Mouse (Mus musculus) hindbrain, embryonic 11.5 days (tissue): Measurements from ENCODE around the gene Dcp1b. TPM values are rescaled to one million over a fixed set of nuclear protein-coding genes. Genes with fewer than 3 reads are reported as not detected.

Experiments used
- ATAC-seq: fragments of 200-750 bp; cut with Nextera tagmentation; 2 replicates; pipeline ENCODE4 v1.8.0; 2017; ENCODE audit warnings: mild to moderate bottlenecking, moderate TSS enrichment, moderate library complexity; ENCODE audit not compliant: low FRiP score
- DNase-seq: peaks from one replicate; pipeline ENCODE4 v3.0.0-alpha.2; 2015; ENCODE audit warnings: low spot score
- H3K27ac ChIP-seq: fragments of 300-500 bp; sonication (generic); 2 replicates; pipeline ENCODE4 v1.5.1; 2014; ENCODE audit warnings: mild to moderate bottlenecking, low read depth, low read length
- H3K27me3 ChIP-seq: fragments of 300-500 bp; sonication (generic); 2 replicates; pipeline ENCODE4 v1.6.1; 2014; ENCODE audit warnings: mild to moderate bottlenecking, low read length, moderate library complexity, mixed read lengths; ENCODE audit not compliant: control insufficient read depth, insufficient read depth
- H3K36me3 ChIP-seq: fragments of 300-500 bp; sonication (generic); 2 replicates; pipeline ENCODE4 v1.6.1; 2014; ENCODE audit warnings: mild to moderate bottlenecking, low read length, moderate library complexity, mixed read lengths; ENCODE audit not compliant: control insufficient read depth, insufficient read depth
- H3K4me1 ChIP-seq: fragments of 300-500 bp; sonication (generic); replicated peaks from 2 replicates; pipeline ENCODE4 v1.6.1; 2014; ENCODE audit warnings: low read length, mixed read lengths; ENCODE audit not compliant: control insufficient read depth, insufficient read depth
- H3K4me2 ChIP-seq: fragments of 300-500 bp; sonication (generic); replicated peaks from 2 replicates; pipeline ENCODE4 v1.6.1; 2014; ENCODE audit warnings: mild to moderate bottlenecking, low read depth, low read length
- H3K4me3 ChIP-seq: fragments of 300-500 bp; sonication (generic); 2 replicates; pipeline ENCODE4 v1.5.1; 2014; ENCODE audit warnings: low read depth, low read length
- H3K9ac ChIP-seq: fragments of 300-500 bp; sonication (generic); 2 replicates; pipeline ENCODE4 v1.6.1; 2014; ENCODE audit warnings: low read depth, low read length
- H3K9me3 ChIP-seq: fragments of 300-500 bp; sonication (generic); 2 replicates; pipeline ENCODE4 v1.6.1; 2016; ENCODE audit warnings: low read length; ENCODE audit not compliant: control insufficient read depth
- WGBS: fragments of 180-500 bp; shearing (Covaris S2); extraction: QIAGEN DNeasy Blood & Tissue Kit; methylation state at CpG from one replicate; pipeline ENCODE4 v1.1.7; 2014; 5-methylcytosine and 5-hydroxymethylcytosine counted together
- polyA plus RNA-seq: library from polyadenylated mRNA; unstranded; fragments of >200 nt; fragmentation: Nextera tagmentation; extraction: Ambion mirVana; gene quantifications from 2 replicates; pipeline ENCODE4 v1.2.1, GENCODE M21; 2014

Dcp1b gene
- polyA plus RNA-seq, result 10.8 and 10.9 TPM in 2 replicates

GRCm38 (mm10) chr6:119175078-119175853 lies at the start of gene Dcp1b:
Gene Dcp1b, plus strand, starts transcription at chr6:119175253.
- H3K4me3 ChIP-seq, result peak within 1 kb of the TSS; percentile 75
- WGBS, result under 1% methylated on average over 65 of the region's 65 CpGs
- peak within 1 kb of the TSS; percentile 88 for H3K9ac ChIP-seq

DNA sequence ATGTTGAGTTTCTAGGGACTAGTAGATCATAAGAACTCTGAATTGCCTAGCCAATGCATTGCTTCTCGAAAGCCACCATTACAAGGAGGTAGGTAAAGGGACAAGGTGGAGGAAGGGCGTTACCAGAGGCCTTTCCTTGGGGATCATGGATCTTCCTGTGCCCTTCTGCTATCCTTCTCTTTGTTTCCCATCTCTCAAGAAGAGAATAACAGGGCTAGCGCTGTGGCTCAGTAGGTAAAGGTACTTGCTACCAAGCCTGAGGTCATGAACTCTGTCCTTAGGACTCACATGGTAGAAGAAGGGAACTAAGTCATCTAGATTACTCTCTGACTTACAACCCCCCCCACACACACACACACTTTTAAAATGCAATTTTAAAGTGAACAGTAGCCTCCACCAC lies 48.1 kb upstream of the Dcp1b start:
- H3K4me2 ChIP-seq, result no peak overlapping the region
- DNase-seq, result no peak

More at GRCm38 (mm10) chr6:119175078-119175853, at the start of gene Dcp1b:
- Histone ChIP-seq H3K27me3 (no peaks in the 10 kb centered on the region), H3K9me3 (no peaks in the 10 kb centered on the region), H3K36me3 (no peaks in the 10 kb centered on the region), H3K4me2 (peak within 1 kb of the TSS; percentile 59), H3K27ac (peak within 1 kb of the TSS; percentile 88), H3K4me1 (peaks cover 2% of the 10 kb centered on the region; the same call in 1 of the 2 replicates)
- DNase-seq (peak; percentile 95), ATAC-seq (peak; percentile 95)

DNA sequence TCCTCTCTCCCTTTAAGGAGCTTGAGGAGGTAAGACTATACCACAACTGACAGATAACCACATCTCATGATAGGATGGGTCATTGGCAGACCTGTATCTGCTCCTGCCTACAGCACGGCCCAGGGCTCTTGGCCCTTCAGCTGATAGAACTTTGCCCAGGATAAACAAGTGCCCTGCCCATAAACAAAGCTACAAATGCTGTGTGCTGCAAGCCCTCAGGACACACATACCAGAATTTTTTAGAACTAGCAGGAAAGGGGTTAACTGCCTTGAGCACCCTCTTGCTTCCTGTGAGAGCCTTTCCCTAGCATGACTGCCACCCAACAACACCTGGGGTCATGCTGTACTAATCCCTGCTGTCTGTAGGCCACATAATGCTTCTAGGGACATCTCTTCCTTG lies 47.0 kb upstream of the Dcp1b start:
- no peak for ATAC-seq
- H3K9ac ChIP-seq, result no peak overlapping the region
- DNase-seq, result no peak
- WGBS, result 92% methylated on average over 1 of the region's 1 CpGs
- no peaks in the 10 kb centered on the region for H3K27me3 ChIP-seq
- no peaks in the 10 kb centered on the region for H3K36me3 ChIP-seq
- no peak overlapping the region for H3K4me2 ChIP-seq
- no peaks in the 10 kb centered on the region for H3K4me1 ChIP-seq
- H3K27ac ChIP-seq, result no peak overlapping the region
- no peak overlapping the region for H3K4me3 ChIP-seq
- no peaks in the 10 kb centered on the region for H3K9me3 ChIP-seq

More for the DNA sequence above, 48.1 kb upstream of the Dcp1b start:
- Histone ChIP-seq H3K27me3 (no peaks in the 10 kb centered on the region), H3K36me3 (no peaks in the 10 kb centered on the region), H3K4me3 (no peak overlapping the region), H3K9ac (no peak overlapping the region), H3K4me1 (no peaks in the 10 kb centered on the region), H3K27ac (no peak overlapping the region), H3K9me3 (no peaks in the 10 kb centered on the region)
- no peak for ATAC-seq
- WGBS, result 86% methylated on average over 3 of the region's 3 CpGs

- ATAC-seq (no peak), DNase-seq (no peak)
- no peak overlapping the region for H3K4me3 ChIP-seq
- H3K27me3 ChIP-seq, result no peaks in the 10 kb centered on the region
- H3K4me2 ChIP-seq, result no peak overlapping the region
- H3K9me3 ChIP-seq, result no peaks in the 10 kb centered on the region
- H3K4me1 ChIP-seq, result no peaks in the 10 kb centered on the region
- H3K36me3 ChIP-seq, result no peaks in the 10 kb centered on the region
- H3K27ac ChIP-seq, result no peak overlapping the region
- no peak overlapping the region for H3K9ac ChIP-seq
- WGBS, result 86% methylated on average over 8 of the region's 8 CpGs
Observed at GRCm38 (mm10) chr6:119128521-119128920, 46.5 kb upstream of the Dcp1b start.

DNA sequence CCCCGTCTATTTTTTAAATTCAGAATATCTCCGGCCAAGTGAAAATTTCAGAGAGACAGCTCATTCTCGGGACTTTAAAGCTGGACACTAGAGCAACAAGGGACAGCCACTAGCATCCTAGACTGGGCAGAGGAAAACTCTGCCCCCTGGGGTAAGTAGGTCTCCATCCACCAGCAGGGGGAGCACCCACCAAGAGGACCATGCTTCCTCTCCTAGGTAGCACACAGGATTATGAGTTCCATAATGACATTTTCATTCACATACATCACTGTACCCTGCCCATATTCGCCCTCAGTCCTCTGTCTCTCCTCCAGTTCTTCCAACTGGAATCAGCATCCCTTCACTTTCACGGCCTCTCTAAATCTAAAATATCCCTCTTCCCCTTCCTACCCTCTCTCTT lies 45.4 kb upstream of the Dcp1b start:
- DNase-seq, result peak; percentile 41

DNA sequence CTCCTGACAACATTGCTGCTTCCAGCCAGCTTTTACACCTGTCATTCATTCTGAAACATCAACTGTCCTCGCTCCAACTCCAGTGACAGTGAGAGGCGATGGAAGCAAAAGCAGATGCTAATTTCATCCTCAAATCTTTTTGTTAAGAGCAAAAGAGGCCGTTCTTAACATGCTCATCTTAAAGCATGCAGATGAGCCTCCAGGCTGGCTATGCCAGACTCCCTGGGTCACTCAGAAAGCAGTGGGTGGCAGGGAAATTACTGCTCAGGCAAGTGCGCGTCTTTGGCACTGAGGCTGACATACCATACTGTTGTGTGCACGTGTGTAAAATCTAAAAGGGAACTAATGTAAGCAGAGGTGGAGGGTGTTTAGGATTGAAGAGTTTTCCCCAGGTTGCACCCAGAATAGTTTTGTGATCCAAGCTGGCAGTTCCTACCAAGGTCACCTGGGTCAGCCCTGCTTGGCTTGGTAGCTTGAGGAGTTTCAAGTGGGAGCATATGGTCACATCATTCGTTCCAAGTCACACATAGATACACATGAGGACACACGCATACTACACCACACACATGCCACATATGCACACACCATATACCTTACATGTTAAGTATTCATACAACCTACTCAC lies 42.8 kb upstream of the Dcp1b start:
- H3K4me1 ChIP-seq, result no peaks in the 10 kb centered on the region
- H3K27me3 ChIP-seq, result no peaks in the 10 kb centered on the region
- H3K36me3 ChIP-seq, result no peaks in the 10 kb centered on the region
- DNase-seq (no peak), ATAC-seq (no peak)
- no peak overlapping the region for H3K4me3 ChIP-seq
- no peak overlapping the region for H3K9ac ChIP-seq
- WGBS, result 83% methylated on average over 8 of the region's 8 CpGs
- H3K4me2 ChIP-seq, result no peak overlapping the region
- no peaks in the 10 kb centered on the region for H3K9me3 ChIP-seq
- no peak overlapping the region for H3K27ac ChIP-seq

More for the DNA sequence above, 45.4 kb upstream of the Dcp1b start:
- Histone ChIP-seq H3K4me2 (no peak overlapping the region), H3K9ac (no peak overlapping the region), H3K27me3 (no peaks in the 10 kb centered on the region), H3K27ac (no peak overlapping the region), H3K9me3 (no peaks in the 10 kb centered on the region), H3K36me3 (no peaks in the 10 kb centered on the region), H3K4me1 (no peaks in the 10 kb centered on the region), H3K4me3 (no peak overlapping the region)
- ATAC-seq, result no peak
- 78% methylated on average over 5 of the region's 5 CpGs for WGBS

- Histone ChIP-seq H3K9me3 (no peaks in the 10 kb centered on the region), H3K4me1 (no peaks in the 10 kb centered on the region), H3K36me3 (no peaks in the 10 kb centered on the region), H3K4me2 (no peak overlapping the region), H3K4me3 (no peak overlapping the region), H3K9ac (no peak overlapping the region), H3K27me3 (no peaks in the 10 kb centered on the region), H3K27ac (no peak overlapping the region)
- 87% methylated on average over 4 of the region's 4 CpGs for whole genome bisulfite sequencing
- DNase-seq, result no peak
- ATAC-seq, result no peak
Observed at GRCm38 (mm10) chr6:119132863-119133262, 42.2 kb upstream of the Dcp1b start.

DNA sequence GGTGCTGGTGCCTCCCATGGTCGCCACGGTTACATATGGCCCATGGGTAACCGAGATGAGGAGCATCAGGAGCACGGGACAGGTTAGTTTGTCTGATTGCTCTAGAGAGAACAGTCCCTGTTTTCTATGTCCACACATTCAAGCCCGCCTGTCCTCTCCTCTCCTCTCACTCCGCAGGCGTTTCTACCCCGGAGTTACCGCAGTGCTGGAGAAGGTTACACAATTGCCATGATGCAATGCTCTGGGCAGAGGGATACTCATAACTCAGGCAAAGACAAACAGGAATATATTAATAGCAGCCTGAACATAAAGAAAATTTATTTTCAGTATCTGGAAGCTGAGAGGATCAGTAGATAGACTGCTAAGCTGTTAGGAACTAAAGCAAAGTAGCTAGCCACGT lies 37.3 kb upstream of the Dcp1b start:
- H3K27ac ChIP-seq, result no peak overlapping the region
- ATAC-seq (no peak), DNase-seq (no peak)
- no peaks in the 10 kb centered on the region for H3K4me1 ChIP-seq
- H3K36me3 ChIP-seq, result no peaks in the 10 kb centered on the region
- no peaks in the 10 kb centered on the region for H3K9me3 ChIP-seq
- no peak overlapping the region for H3K4me2 ChIP-seq
- H3K9ac ChIP-seq, result no peak overlapping the region
- WGBS, result 89% methylated on average over 10 of the region's 10 CpGs
- no peaks in the 10 kb centered on the region for H3K27me3 ChIP-seq
- H3K4me3 ChIP-seq, result no peak overlapping the region

GRCm38 (mm10) chr6:119139561-119139960 lies 35.5 kb upstream of the Dcp1b start:
- DNase-seq, result no peak
- WGBS, result 81% methylated on average over 7 of the region's 7 CpGs
- Histone ChIP-seq H3K9me3 (no peaks in the 10 kb centered on the region), H3K4me2 (no peak overlapping the region), H3K4me3 (no peak overlapping the region), H3K9ac (no peak overlapping the region), H3K27me3 (no peaks in the 10 kb centered on the region), H3K27ac (no peak overlapping the region), H3K36me3 (no peaks in the 10 kb centered on the region), H3K4me1 (no peaks in the 10 kb centered on the region)
- ATAC-seq, result no peak
